ENCODE assay signal across 8 mouse cellular contexts in the genomic region with DNA sequence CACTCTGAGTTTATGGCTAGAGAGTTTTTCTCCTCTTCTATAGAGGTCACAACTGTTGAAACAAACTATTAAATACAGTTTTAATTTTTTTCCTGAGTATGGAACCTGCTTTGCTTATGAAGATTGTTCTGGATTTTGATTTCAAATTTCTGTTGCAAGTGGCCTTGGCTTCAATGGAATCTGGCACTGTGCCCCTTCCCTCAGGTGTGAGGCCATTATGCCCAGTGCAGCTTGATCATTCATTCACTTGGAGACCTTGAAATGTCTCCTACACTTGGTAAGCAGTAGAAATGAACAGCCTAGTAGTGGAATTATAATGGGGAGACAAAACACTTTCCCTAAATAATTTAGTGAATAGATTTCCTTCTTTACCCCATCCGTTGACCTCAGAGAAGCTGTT.
"Had no signal": no experiment of that assay in that cellular context is flagged by ENCODE, and none has a peak within 500 bp of the region (broad histone marks: within the 10 kb centered on the region; RNA-seq: fewer than 3 reads in every experiment).

No protein-coding gene starts in this region.

- H3K9ac ChIP-seq: limb, embryonic 12.5 days; liver, embryonic 15.5 days; midbrain, embryonic 13.5 days had no signal

- H3K4me3 ChIP-seq: left cerebral cortex, adult 2 months; limb, embryonic 12.5 days; liver, embryonic 15.5 days; midbrain, embryonic 13.5 days had no signal

- H3K4me1 ChIP-seq: limb, embryonic 12.5 days; liver, embryonic 15.5 days; midbrain, embryonic 13.5 days had no signal

- DNase-seq: lung, adult 2 months; lung, postnatal 36 days; thymus, postnatal 4 days had no signal

- H3K27me3 ChIP-seq: limb, embryonic 12.5 days; liver, embryonic 15.5 days; midbrain, embryonic 13.5 days had no signal

- H3K27ac ChIP-seq: left cerebral cortex, adult 2 months; limb, embryonic 12.5 days; liver, embryonic 15.5 days; midbrain, embryonic 13.5 days had no signal

- H3K36me3 ChIP-seq: limb, embryonic 12.5 days; liver, embryonic 15.5 days; midbrain, embryonic 13.5 days had no signal

- ATAC-seq: lung, postnatal 0 days had no signal
